Mouse (Mus musculus) hematopoietic multipotent progenitor cell, adult 10-12 weeks (in vitro differentiated cells): Measurements from ENCODE around the gene Npr1. TPM values are rescaled to one million over a fixed set of nuclear protein-coding genes. Genes with fewer than 3 reads are reported as not detected.

Experiments used
- polyA plus RNA-seq: library from polyadenylated mRNA; stranded (reverse); fragments of >175 nt; gene quantifications from 2 replicates; pipeline ENCODE4 v1.2.3, GENCODE M21; 2012; ENCODE audit warnings: low replicate concordance

The Npr1 gene
- 0.16 and 1.8 TPM in 2 replicates for polyA plus RNA-seq

DNA sequence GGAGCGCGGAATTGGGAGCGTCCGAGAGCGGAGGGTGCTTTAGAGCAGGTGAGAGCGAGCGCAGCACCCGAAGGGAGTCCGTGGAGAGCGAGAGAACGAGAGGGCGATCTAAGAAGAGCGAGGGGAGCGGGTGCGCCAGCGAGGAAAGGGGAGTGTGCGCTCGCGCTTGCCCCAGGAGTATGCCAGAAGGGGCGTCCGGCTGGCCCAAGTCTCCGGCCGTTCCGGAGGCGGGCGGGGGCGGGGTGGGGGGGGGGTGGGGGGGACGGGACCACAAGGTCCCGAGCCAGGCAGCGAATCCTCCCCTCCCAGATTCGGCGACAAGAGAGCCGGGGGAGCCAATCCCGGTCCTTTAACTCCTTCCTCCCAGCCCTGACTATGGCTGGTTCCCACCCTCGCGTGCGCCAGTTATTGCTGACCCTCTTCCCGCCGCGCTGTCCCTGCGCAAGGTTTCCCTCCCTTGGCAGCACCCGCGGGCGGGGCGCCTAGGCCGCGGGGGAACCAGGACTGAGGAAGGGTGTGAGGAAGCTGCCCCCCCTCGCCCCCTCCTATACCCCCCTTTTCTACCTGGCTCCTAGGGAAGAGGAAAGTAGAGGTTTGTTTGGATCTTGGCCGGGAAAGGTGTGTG is at the start of gene Npr1:
Gene Npr1, minus strand, starts transcription at position 181 of the 625 bp plus-strand sequence.

DNA sequence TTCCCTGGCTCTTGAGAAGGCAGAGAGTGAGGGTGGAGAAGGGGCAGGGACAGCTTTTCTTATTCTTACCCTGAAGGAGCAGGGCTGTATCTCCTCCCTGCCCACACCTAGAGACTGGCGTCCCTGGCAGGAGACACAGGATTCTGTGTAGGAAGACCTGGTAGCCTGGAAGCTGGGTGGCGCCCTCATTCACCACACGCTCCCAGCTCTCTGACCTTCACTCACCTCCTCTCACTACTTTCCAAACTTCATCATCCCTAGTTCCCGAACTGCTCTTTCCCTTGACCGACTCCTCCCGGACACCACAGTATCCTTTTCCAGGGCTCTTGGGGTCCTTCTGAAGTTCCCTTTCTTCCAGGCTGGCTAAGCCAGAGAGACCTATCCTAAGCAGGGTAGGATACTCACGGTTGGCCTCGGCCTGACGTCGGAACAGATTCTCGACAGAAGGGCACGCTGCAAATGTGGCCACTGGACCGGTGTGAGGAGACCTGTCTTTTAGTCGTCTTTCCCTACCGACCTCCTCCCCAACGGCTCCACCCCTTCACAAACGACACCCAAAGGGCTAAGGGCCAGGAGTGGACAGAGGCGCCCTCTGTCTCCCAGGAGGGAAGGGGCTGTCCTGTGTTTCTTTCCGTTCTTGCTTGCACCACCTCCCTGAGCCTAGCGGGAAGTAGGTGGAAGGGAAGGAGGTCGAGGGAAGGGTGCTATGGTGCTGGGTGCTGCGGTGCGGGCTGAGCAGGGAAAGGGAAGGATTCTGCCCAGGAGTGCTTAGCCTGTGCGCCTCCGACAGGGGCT is 48.3 kb upstream of the Npr1 start, which contains the start of the genes S100a1 and S100a13:
Gene S100a1, minus strand, starts transcription at position 597 of the 795 bp plus-strand sequence.
Gene S100a13, plus strand, starts transcription at position 640 of the 795 bp plus-strand sequence.

DNA sequence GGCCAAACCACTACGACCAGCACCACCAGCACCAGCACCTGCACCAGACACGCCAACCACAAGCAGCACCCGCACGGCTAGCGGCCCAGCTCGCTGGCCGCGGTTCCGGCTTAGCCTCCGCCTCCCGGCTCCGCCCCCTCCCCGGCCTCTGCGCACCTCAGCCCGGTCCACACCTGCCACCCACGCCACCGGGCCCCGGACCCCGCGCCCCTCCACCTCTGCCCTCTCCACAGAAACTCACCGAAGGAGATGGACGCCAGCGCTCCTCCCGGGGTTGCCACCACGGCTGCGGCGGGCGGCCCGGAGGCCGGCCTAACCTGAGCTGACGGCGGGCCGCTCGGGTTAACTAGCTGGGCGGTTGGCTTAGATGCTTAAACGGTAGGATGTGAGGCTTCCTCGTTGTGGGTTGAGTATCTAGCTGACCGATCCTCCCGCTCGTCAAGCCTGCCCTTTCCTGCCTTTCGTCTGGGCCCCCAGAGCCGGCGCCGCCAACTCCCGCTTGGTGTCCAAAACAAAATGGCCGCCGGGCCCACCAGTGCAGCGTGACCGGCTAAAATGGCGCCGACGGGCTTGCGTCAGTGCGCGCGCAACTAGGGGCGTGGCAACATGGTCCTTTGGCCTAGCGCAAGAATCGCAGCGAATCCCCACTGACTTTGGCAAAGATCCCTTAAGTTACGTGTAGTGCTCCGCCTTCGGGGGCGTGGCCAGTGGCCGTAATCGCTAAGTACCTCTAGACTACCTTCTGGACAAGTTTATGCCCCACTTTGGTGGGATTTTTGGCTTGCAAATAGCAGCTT is 43.5 kb upstream of the Npr1 start, which contains the start of gene Chtop:
Gene Chtop, minus strand, starts transcription at position 549 of the 797 bp plus-strand sequence.

DNA sequence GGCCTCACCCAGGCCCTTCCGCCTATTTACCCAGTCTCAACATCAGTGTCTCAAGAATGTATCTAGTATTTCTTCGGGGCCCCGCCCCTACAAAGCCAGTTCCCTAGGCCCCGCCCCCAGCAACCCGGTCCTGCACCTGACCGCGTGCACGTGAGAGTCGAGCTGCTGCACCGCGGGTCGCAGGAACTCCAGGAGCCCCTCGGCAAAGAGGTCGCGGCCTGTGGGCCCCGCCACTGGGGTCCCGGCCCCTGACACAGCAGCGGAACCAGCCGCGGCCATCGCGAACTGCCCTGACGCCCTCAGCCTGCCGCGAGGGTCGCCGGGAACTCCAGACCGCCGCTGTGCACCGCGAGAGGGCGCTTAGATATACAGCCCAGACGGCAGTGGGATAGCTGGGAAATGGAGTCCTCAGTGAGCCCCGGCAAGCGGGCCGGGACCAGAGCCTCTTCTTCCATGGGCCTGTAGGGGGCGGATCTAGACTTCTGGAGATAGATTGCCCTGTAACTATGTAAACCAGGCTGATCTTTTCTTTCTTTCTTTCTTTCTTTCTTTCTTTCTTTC is 25.1 kb upstream of the Npr1 start, which contains the start of gene Snapin:
Gene Snapin, minus strand, starts transcription at position 338 of the 561 bp plus-strand sequence.

DNA sequence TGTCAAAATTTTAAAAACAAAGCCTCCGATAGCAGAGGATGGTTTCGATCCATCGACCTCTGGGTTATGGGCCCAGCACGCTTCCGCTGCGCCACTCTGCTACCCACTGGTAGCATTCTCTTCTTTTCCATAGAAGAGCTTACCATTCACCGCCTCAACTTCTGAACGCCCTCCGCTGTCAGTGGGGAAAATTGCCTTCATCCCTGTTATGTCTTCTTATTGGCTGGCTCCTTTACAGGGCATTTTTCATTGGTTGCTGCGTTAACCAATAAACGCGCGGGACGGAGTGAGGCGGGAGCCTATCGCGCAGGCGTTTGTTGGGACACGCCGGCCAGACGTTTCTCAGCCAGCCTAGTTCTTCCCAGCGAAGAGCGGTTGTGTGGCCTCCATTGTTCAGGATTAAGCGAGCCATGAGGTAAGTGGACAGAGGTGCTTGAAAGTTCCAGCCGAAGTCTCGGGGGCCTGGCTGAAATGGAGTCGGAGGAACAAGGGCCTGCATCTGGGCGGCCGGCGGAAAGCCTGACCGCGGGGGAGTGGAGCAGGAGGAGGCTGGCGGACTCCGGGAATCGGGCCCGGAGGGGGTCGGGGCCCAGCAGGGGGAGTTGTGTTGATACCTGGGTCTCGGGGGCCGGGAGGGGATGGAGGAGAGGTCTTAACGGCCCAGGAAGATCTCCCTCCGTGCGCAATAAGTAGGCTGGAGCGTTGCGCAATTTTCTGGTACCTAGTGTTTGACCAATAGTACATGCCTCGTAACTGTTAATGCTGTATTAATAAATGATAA is 10.4 kb upstream of the Npr1 start, which contains the start of gene Ilf2:
Gene Ilf2, plus strand, starts transcription at position 296 of the 781 bp plus-strand sequence.

DNA sequence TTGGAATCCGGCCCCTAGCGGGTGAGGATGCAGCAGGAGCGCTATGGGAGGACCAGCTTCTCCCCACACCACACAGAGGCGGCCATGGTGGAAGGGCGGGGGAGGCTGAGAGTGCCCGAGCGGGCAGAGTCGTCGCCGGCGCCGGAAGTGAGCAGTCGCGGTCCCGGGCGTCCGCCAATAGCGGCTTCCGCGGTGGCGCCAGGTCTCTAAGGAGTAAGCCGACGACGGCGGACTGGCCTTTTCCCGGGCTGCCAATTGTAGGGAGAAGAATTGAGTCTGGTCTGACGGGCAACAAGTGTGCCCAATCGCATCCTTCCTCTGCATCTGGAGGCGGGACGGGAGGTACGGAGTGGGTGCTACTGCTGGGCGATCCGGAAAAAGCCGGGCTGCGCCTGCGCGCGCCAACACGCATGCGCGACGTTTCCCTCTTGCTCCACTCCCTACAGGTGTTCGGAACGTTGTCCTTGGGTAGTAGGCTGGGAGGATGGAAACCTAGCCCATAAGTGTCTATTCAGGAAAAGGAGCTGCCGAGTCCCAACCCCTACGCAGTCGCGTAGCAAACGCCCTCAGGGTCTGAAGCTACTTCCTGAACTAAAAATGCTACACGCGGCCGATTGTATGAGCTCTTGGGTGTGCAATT is 32.2 kb downstream of the Npr1 start, which contains the start of gene Ints3:
Gene Ints3, minus strand, starts transcription at position 242 of the 640 bp plus-strand sequence.

Other genes starting within 250 kb of the Npr1 start
- 128 and 313 TPM in 2 replicates for gene Jtb, start 234.3 kb downstream of the Npr1 start, polyA plus RNA-seq
- not detected in 2 replicates for gene Creb3l4, start 222.4 kb downstream of the Npr1 start, polyA plus RNA-seq
- 18.2 and 18.6 TPM in 2 replicates for gene Slc39a1, start 217.7 kb downstream of the Npr1 start, polyA plus RNA-seq
- gene Crtc2, start 211.7 kb downstream of the Npr1 start, polyA plus RNA-seq, result 151 and 168 TPM in 2 replicates
- 218 and 692 TPM in 2 replicates for gene Dennd4b, start 200.7 kb downstream of the Npr1 start, polyA plus RNA-seq
- 5.7 and 10.3 TPM in 2 replicates for gene Gatad2b, start 172.7 kb downstream of the Npr1 start, polyA plus RNA-seq
- 2.6 and 4.0 TPM in 2 replicates for gene Slc27a3, start 75.9 kb downstream of the Npr1 start, polyA plus RNA-seq
- gene Ints3, start 32.2 kb downstream of the Npr1 start, polyA plus RNA-seq, result 27.3 and 32.4 TPM in 2 replicates
- 6.0 and 9.8 TPM in 2 replicates for gene Ilf2, start 10.3 kb upstream of the Npr1 start, polyA plus RNA-seq
- gene Snapin, start 25.2 kb upstream of the Npr1 start, polyA plus RNA-seq, result 5.7 and 5.9 TPM in 2 replicates
- gene Chtop, start 43.6 kb upstream of the Npr1 start, polyA plus RNA-seq, result 75.5 and 121 TPM in 2 replicates
- gene S100a1, start 48.5 kb upstream of the Npr1 start, polyA plus RNA-seq, result 8.5 and 9.8 TPM in 2 replicates
- 8.5 TPM in 2 replicates for gene S100a13, start 48.6 kb upstream of the Npr1 start, polyA plus RNA-seq
- 0.18 TPM in 2 replicates for gene S100a14, start 61.0 kb upstream of the Npr1 start, polyA plus RNA-seq
- 0.38 and 1.0 TPM in 2 replicates for gene S100a16, start 71.4 kb upstream of the Npr1 start, polyA plus RNA-seq
- 0.38 TPM in 1 of 2 replicates, not detected in the other for gene S100a3, start 94.7 kb upstream of the Npr1 start, polyA plus RNA-seq
- gene S100a2, start 124.4 kb upstream of the Npr1 start, polyA plus RNA-seq, result not detected in 2 replicates
- gene Gm42674, start 136.0 kb upstream of the Npr1 start, polyA plus RNA-seq, result not detected in 2 replicates
- gene S100a4, start 137.9 kb upstream of the Npr1 start, polyA plus RNA-seq, result 8.1 and 14.2 TPM in 2 replicates
- gene S100a5, start 142.7 kb upstream of the Npr1 start, polyA plus RNA-seq, result not detected in 2 replicates
- 18.8 and 73.6 TPM in 2 replicates for gene S100a6, start 147.0 kb upstream of the Npr1 start, polyA plus RNA-seq
- gene S100a7a, start 188.2 kb upstream of the Npr1 start, polyA plus RNA-seq, result 0.12 TPM in 1 of 2 replicates, not detected in the other
- 30.7 and 39.3 TPM in 2 replicates for gene S100a8, start 203.1 kb upstream of the Npr1 start, polyA plus RNA-seq
- 130 and 140 TPM in 2 replicates for gene S100a9, start 229.9 kb upstream of the Npr1 start, polyA plus RNA-seq